Mouse (Mus musculus) CD4-positive, CD25-positive, alpha-beta regulatory T cell, adult 4 months (primary cell): ENCODE results near the gene Nol9. TPM values are rescaled to one million over a fixed set of nuclear protein-coding genes. Genes with fewer than 3 reads are reported as not detected.

Experiments used
- ATAC-seq: one replicate; pipeline ENCODE4 v1.8.0; 2017
- polyA plus RNA-seq, 2 experiments: library from polyadenylated mRNA; unstranded; fragments of 100-300 nt; shearing (Covaris generic); gene quantifications; one replicate each; pipeline ENCODE4 v1.2.1; 2017

The Nol9 gene
- polyA plus RNA-seq, result 10 to 100 TPM; 11.3 to 14.9 TPM

DNA sequence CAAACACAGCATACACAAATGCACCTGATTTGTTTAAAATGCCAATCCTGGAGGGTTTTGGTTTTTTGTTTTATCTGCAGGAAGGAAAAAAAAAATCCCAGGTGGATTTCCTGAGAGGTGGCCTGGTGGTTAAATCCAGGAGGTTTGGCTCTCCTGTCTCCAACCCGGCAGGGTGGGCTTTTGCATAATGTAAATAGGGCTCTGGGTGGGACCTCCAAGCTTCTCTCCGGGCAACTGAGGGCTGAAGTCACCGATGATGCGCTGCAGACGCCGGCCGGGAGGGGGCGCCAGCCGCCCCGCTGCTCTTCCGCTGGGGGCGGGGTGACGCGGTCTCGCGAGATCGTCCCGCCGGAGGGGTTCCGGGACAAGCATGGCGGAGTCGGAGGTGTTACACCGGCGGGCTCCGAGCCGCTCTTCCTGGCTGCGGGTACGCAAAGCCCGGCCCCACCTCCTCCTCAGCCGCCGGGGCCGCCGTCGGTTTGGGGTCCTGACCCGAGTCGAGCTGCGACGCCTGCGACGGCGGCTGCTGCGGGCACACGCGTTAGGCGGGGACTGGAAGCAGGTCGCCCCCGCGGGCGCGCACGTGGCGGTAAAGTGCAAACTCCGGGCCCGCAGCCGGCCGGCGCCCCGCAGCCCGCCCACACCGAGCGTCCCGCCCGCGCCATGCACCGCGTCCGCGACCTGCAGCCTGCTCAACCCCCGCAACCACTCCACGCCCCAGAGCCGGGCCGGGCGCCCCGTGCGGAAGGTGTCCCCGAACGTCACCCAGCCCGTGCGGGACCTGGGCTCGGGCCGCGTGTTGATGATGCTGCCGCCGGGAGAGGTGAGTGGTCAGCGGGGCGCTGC, at the start of gene Nol9:
TSS of gene Nol9 (plus strand) at position 337 of the 846 bp plus-strand sequence.
- peak; percentile 95 for ATAC-seq

DNA sequence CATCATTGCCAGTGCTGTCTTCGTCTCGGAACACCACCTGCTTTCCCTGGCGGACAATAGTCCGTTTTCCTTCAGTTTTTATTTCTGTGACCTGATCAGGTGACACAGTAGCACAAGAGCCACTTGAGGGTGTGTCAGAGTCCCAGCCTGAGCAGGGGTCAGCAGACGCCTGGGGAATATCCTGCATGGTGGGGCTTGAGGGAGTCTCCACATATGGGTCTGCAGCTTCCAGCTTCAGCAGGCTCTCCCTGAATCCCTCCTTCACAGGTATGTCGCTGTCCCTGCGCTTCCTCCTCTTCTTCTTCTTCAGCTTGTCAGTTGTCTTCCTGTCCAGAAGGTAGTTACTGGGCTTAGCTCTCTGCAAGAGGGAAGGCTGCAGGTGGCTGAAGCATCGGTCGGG, 47.0 kb upstream of the Nol9 start:
- no peak for ATAC-seq

DNA sequence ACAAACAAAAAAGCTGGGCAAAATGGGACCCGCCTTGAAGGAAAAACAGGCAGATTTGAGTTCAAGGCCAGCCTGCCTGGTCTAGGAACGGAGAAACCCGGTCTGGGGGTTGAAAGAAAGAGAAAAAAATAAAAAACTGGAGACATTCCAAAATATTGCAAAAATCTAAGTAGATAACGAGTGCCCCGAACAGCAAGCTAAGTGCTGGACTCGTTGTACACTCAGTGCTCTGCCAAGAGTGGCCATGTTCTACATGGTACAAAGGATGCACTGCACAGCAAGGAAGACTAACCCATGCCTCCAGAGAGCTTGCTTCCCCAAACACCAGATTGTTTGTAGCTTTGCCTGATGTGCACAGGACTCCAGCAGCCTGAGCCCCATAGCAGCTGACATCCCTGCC, 46.1 kb upstream of the Nol9 start:
- no peak for ATAC-seq

- no peak for ATAC-seq
Measured at GRCm38 (mm10) chr4:151994228-151995171, 44.6 kb upstream of the Nol9 start.

GRCm38 (mm10) chr4:151995371-151996172, 43.5 kb upstream of the Nol9 start:
- ATAC-seq, result no peak

DNA sequence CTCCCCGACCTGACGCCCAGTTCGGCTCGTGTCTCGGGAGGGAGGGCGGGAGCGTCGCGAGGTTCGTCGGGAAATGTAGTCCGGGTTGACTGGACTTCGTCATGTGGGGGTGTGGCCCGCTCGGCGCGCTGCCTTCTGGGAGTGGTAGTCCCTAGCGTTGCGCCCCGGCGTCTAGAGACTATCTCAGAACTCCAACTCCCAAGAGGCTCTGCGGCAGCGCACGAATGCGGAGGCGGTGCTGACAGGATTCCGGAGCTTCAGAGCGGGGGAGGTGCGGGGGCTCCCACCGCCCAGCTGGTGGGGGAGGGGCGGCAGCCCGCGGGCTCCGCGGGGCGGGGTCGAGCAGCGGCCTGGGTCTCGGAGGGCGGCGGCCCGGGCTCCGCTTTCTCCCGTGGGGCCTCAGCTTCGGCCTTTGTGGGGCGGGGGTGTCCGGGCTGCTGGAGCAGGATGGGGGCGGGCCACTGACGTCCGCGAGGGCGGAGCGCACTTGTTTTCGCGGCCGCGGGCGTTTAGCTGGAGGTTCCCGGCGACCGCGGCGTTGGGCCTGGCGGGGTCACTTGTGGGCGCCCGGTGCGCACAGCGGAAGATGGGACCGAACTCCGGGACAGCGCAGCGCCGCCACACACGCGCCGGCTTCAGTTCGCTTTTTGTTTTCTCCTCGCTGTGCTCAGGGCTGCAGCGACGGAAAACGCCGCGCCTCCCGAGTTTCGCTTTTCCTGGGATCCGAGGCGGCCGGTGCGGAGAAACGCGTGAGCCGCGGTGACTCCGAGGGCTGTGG, 42.8 kb upstream of the Nol9 start, which contains the start of gene Phf13:
TSS of gene Phf13 (minus strand) at position 86 of the 778 bp plus-strand sequence.
- ATAC-seq, result peak; percentile 93

DNA sequence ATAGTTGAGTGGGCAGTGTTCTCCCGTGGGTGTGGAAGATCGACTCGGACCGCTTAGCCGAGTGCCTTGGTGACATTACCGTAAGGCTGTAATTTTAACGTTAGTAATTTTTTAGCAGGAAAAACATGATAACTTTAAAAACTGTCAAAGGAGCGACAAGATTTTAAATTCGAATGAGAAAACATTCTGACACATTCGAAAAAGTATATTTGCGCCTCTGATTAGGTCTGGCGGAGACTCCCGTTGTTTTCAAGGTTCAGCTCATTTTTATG, 42.2 kb upstream of the Nol9 start:
- ATAC-seq, result no peak

GRCm38 (mm10) chr4:151997701-151998100, 41.4 kb upstream of the Nol9 start:
- ATAC-seq, result no peak

DNA sequence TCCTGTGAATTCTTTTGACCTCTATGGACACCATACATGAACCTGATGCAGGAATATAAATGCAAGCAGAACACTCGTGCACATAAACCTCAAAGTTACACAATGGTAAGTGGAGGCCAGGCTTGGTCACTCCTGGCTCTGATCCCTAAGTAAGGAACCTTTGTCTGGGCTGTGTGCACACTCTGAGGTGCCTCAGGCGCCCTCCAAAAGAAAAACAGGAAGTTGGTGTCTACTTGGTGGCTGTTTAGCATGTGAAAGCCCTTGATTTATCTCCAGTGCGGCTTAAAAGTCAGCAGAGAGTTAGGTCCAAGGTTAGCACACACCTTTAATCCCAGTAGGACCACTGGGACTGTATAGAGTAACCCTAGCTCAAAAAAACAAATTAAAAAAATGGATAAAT, 39.6 kb upstream of the Nol9 start:
- no peak for ATAC-seq

- no peak for ATAC-seq
Measured at GRCm38 (mm10) chr4:152000906-152001305, 38.2 kb upstream of the Nol9 start.

DNA sequence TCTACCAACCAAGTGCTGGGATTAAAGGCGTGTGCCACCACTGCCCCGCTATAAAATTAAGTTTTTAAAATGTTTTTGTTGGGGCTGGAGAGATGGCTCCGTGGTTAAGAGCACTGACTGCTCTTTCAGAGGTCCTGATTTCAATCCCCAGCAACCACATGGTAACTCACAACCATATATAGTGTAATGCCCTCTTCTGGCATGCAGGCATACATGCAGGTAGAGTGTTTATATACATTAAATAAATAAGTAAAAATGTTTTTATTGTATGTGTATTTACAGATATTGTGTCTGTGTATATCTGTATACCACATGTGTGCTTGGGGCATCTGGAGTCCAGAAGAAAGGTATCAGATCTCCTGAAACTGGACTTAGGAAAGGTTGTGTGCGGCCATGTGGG, 37.8 kb upstream of the Nol9 start:
- no peak for ATAC-seq

DNA sequence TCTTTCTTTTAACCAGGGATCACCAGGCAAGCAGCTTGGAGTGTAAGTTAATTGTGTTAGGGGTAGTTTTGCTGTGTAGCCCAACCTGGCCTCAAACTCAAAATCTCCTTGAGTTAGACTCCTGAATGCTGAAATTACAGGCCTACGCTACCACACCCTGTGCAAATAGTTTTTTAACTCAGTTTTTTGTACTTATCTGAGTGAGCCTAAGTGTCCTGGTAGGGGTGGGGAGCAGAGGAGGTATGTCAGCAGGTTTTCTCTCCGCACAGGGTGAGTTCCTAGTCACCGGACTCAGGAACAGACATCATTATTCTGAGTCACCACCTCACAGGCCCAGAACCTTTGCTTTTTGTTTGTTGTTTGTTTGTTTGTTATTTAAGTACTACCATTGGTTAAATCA, 37.1 kb upstream of the Nol9 start:
- no peak for ATAC-seq

DNA sequence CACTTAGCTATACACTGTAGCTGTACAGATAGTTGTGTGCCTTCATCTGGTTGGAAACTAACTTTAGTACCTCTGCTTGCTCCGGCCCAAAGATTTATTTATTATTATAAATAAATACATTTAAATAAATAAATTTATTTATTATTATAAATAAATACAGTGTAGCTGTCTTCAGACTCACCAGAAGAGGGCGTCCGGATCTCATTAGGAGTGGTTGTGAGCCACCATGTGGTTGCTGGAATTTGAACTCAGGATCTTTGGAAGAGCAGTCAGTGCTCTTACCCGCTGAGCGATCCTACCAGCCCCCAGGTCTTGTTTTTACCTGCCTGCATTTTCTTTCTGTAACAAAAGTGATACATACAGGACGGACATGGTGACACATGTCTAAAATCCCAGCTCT, 33.0 kb upstream of the Nol9 start:
- ATAC-seq, result no peak

GRCm38 (mm10) chr4:152006812-152007211, 32.3 kb upstream of the Nol9 start:
- no peak for ATAC-seq

GRCm38 (mm10) chr4:152007481-152008147, 31.5 kb upstream of the Nol9 start:
- ATAC-seq, result no peak

DNA sequence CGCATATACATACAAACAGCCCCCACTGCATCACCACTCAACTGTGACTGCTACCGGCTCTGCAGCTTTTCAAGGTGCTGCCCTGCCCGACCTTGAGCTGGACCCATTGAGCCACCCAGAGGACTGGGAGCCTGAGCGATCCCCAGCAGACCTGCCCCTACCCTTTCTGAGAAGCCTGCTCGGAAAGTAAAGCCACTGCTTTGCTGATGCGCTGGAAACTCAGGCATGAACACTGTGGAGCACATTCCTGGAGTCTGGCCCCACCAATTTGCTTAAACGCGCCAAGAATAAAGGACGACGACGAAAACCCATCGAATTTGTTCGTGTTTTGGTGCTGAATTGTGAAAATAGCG, 31.0 kb upstream of the Nol9 start:
- no peak for ATAC-seq

GRCm38 (mm10) chr4:152008622-152009075, 30.5 kb upstream of the Nol9 start, which contains the start of gene Klhl21:
Gene Klhl21 (plus strand): TSS chr4:152008803.
- ATAC-seq, result peak; percentile 89

GRCm38 (mm10) chr4:152009076-152010051, 29.8 kb upstream of the Nol9 start:
- ATAC-seq, result peak; percentile 60

- ATAC-seq, result no peak
Measured at GRCm38 (mm10) chr4:152010091-152010706, 28.9 kb upstream of the Nol9 start.

DNA sequence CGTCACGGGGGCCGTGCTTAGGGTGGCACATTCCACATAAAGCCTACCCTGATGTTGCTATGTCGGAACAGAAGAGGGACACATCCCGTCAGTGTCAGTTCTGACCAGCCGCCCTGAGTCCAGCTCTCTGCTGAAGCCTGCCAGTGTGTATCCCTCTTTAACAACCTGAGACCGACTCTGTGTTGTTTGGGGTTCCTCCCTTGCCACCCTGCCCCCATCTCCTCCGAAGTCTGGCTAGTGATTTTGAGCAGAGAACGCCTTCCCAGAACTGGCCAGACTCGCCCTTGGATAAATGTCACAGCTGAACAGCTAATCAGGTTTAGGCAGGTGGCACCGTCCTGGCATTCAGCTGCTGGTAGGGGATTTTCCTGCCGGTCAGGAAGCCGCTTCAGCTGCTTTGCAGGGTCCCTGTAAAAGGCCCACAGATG, 28.4 kb upstream of the Nol9 start:
- no peak for ATAC-seq
